Mouse (Mus musculus): ENCODE results near the gene Scgb2b24. TPM values are rescaled to one million over a fixed set of nuclear protein-coding genes. Genes with fewer than 3 reads are reported as not detected.

Scgb2b24 gene
- polyA plus RNA-seq (2012; rRNA removed; ENCODE audit: low replicate concordance): not detected in 2 replicates

DNA sequence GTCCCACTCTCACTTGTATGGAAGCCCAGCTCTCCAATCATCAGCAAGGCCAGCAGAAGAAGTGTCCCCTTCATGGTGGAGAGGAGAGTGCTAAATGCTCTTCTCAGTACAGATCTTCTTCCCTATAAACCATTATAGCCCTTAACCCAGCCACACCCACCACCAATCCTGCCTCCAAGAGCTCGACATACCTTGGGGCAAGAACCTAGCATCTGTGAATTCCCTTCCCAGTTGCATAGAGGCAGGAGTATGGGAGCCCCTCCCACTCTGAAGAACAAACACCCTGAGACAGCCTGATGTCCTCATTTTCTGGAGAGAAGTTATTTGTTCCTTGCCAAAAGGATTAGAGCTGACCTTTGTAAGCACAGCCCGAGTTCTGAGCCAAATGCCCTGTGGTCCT lies at the start of gene Scgb2b24:
Scgb2b24 (minus strand) TSS at position 101 of the 400 bp plus-strand sequence.

DNA sequence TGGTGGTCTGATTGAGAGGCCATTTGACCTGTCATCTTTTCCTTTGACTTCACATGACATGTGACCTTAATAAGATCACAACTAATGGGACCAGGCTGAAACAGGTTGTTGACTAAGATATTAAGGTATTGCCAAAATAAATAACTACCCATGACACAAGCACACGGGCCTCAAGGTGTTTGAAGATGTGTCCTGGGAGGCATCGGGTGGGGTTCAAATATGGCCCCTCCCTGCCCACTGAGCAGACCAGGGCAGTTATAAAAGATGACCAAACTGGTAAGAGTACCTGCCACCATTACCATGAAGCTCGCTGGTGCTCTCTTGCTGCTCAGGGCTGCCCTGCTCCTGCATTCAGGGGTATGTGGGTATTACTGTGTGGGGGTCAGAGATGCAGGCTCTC lies 4.4 kb upstream of the Scgb2b24 start, which contains the start of gene Scgb1b24:
Scgb1b24 (plus strand) TSS at position 301 of the 400 bp plus-strand sequence.

Other genes starting within 250 kb of the Scgb2b24 start
- not detected in 2 replicates for gene Scgb2b21, start 218.9 kb downstream of the Scgb2b24 start, polyA plus RNA-seq (2012; rRNA removed; ENCODE audit: low replicate concordance)
- not detected in 2 replicates for gene Scgb1b24, start 4.5 kb upstream of the Scgb2b24 start, polyA plus RNA-seq (2012; rRNA removed; ENCODE audit: low replicate concordance)
- gene Scgb2b26, start 205.7 kb upstream of the Scgb2b24 start, polyA plus RNA-seq (2012; rRNA removed; ENCODE audit: low replicate concordance): not detected in 2 replicates

Data from duodenum, adult 2 months (tissue).